Mouse (Mus musculus) embryonic fibroblast, embryonic 13.5 days (primary cell): ENCODE data around the gene Invs.

Experiments used
- CTCF ChIP-seq: IDR thresholded peaks from 2 replicates; pipeline ENCODE4 v1.5.1; 2011; ENCODE audit warnings: mild to moderate bottlenecking, control low read depth, low read length, moderate library complexity, borderline replicate concordance; ENCODE audit not compliant: insufficient read depth
- POLR2A ChIP-seq: IDR thresholded peaks from 2 replicates; pipeline ENCODE4 v1.6.1; 2011; ENCODE audit warnings: low read depth, mild to moderate bottlenecking, control low read depth, low read length, moderate library complexity

DNA sequence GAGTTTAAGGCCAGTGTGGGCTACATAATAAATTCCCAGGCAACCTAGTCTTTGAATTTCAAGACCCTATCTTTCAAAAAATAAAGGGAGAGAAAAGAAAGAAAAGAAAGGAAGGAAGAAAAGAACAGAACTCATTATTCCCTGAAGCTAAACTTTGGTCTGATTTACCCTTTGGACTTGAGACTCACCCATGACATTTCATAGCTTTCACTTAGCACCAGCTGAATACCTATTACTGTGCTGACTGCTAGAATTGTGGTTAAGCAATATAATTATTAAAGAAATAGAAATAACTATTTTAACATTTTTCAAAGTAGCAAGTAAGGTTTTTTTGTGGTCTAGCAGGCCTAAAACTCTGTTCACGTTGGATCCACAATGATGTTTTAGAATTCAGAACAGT is 1.6 kb downstream of the Invs start:
- TF ChIP-seq POLR2A (no peak), CTCF (no peak)
